In genomic region chr7:126815726-126816222, GRCm38 (mm10) we compare ENCODE assay signal across 32 mouse cellular contexts. TPM values are rescaled to one million over a fixed set of nuclear protein-coding genes. Genes with fewer than 3 reads are reported as not detected.
DNase-seq lines count a peak whose midpoint lies in the region; ATAC-seq and TF ChIP-seq lines count a peak whose summit lies in the region.
"Had no signal": no experiment of that assay in that cellular context is flagged by ENCODE, and none has a peak within 500 bp of the region (broad histone marks: within the 10 kb centered on the region; RNA-seq: fewer than 3 reads in every experiment).

No protein-coding gene starts in this region.

- ATAC-seq in neural tube, embryonic 15.5 days (ENCODE audit: low FRiP score): no peak
- ATAC-seq: forebrain, embryonic 14.5 days; intestine, postnatal 0 days had no signal

- WGBS in neural tube, embryonic 15.5 days: 49% methylated on average over 8 of the region's 8 CpGs

- H3K9ac ChIP-seq in neural tube, embryonic 15.5 days (replicated peaks): no peak overlapping the region
- H3K9ac ChIP-seq: hindbrain, embryonic 12.5 days; hindbrain, embryonic 15.5 days; kidney, embryonic 15.5 days had no signal

- peak; percentile 29 for DNase-seq in adrenal gland, postnatal 14 days
- DNase-seq in adrenal gland, postnatal 4 days (ENCODE audit: low spot score in 2 of 2): no peak
- DNase-seq in gastrocnemius, adult 2 months: no peak
- no peak for DNase-seq in gastrocnemius, postnatal 4 days (ENCODE audit: low spot score in 2 of 2)
- peak; percentile 68 for DNase-seq in 416B (ENCODE audit: low read depth)
- peak; percentile 51 for DNase-seq in adipocyte (ENCODE audit: low spot score)
- DNase-seq in kidney, postnatal 36 days: no peak
- DNase-seq: cerebellum, adult 11 months; cerebellum, adult 8-10 months; cerebellum, postnatal 10 days; gastrocnemius, postnatal 14 days; kidney, adult 8-10 months had no signal

- TF ChIP-seq CTCF in gastrocnemius, adult 2 months (IDR thresholded peaks at IDR 0.05): no peak

- no peaks in the 10 kb centered on the region for H3K9me3 ChIP-seq in neural tube, embryonic 15.5 days (replicated peaks)
- H3K9me3 ChIP-seq: forebrain, embryonic 10.5 days; hindbrain, embryonic 12.5 days; hindbrain, embryonic 15.5 days; kidney, embryonic 15.5 days had no signal

- no peaks in the 10 kb centered on the region for H3K4me1 ChIP-seq in neural tube, embryonic 15.5 days
- H3K4me1 ChIP-seq: hindbrain, embryonic 12.5 days; hindbrain, embryonic 15.5 days; kidney, embryonic 15.5 days had no signal

- H3K4me3 ChIP-seq in gastrocnemius, adult 2 months: no peak overlapping the region
- no peak overlapping the region for H3K4me3 ChIP-seq in neural tube, embryonic 15.5 days (replicated peaks)
- H3K4me3 ChIP-seq: forebrain, embryonic 10.5 days; heart, adult 2 months; hindbrain, embryonic 12.5 days; hindbrain, embryonic 15.5 days; kidney, embryonic 15.5 days had no signal

- H3K27me3 ChIP-seq in neural tube, embryonic 15.5 days (replicated peaks): no peaks in the 10 kb centered on the region
- H3K27me3 ChIP-seq: hindbrain, embryonic 12.5 days; hindbrain, embryonic 15.5 days; kidney, embryonic 15.5 days had no signal

- 0 out of 2 replicates have a peak overlapping the region, but pooled peaks have one; percentile 24 for H3K27ac ChIP-seq in gastrocnemius, adult 2 months
- H3K27ac ChIP-seq in neural tube, embryonic 15.5 days (replicated peaks): no peak overlapping the region
- H3K27ac ChIP-seq: forebrain, embryonic 10.5 days; heart, adult 2 months; hindbrain, embryonic 12.5 days; hindbrain, embryonic 15.5 days; kidney, embryonic 15.5 days had no signal

- intact Hi-C loops in gastrocnemius, adult 2 months (cut with DNase I): no loop called here

- H3K4me2 ChIP-seq in neural tube, embryonic 15.5 days: no peak overlapping the region
- H3K4me2 ChIP-seq: heart, embryonic 11.5 days; hindbrain, embryonic 12.5 days; hindbrain, embryonic 15.5 days; kidney, embryonic 15.5 days had no signal

- no peaks in the 10 kb centered on the region for H3K36me3 ChIP-seq in neural tube, embryonic 15.5 days
- H3K36me3 ChIP-seq: forebrain, embryonic 10.5 days; hindbrain, embryonic 12.5 days; hindbrain, embryonic 15.5 days; kidney, embryonic 15.5 days had no signal

RNA-seq across cellular contexts. Expression of gene 4930451I11Rik, which starts 15.7 kb away (rescaled TPM):
- total RNA-seq in adrenal gland, postnatal 14 days (2021): not detected in 2 replicates
- total RNA-seq in adrenal gland, postnatal 4 days (2021): not detected
- total RNA-seq in gastrocnemius, adult 2 months (2021): not detected
- total RNA-seq in gastrocnemius, postnatal 4 days (2021): not detected
- polyA plus RNA-seq in neural tube, embryonic 15.5 days (2015; fragmentation: Nextera tagmentation; extraction: Ambion mirVana): not detected in 2 replicates
- total RNA-seq: adrenal gland, postnatal 10 days; ES-E14; gastrocnemius, adult 18-20 months; gastrocnemius, postnatal 14 days; heart, adult 2 months; heart, postnatal 25 days; hematopoietic stem cell, adult 5-6 weeks had no signal
- polyA plus RNA-seq: embryonic facial prominence, embryonic 11.5 days; embryonic facial prominence, embryonic 14.5 days; forebrain, embryonic 10.5 days; forebrain, embryonic 14.5 days; gonadal fat pad, adult 2 months; heart, adult 2 months; heart, embryonic 11.5 days; heart, embryonic 14.5 days; heart, postnatal 0 days; hindbrain, embryonic 12.5 days; intestine, embryonic 14.5 days; intestine, postnatal 0 days; kidney, embryonic 15.5 days had no signal

RNA-seq across cellular contexts. Expression of gene Fam57b, which starts 18.3 kb away (rescaled TPM):
- total RNA-seq in adrenal gland, postnatal 14 days (2021): 32.1 and 32.5 TPM in 2 replicates
- 10 to 100 TPM; 16.7 to 18.0 TPM for total RNA-seq in adrenal gland, postnatal 4 days (2021)
- total RNA-seq in gastrocnemius, adult 2 months (2021): 10 to 100 TPM; 61.1 to 64.6 TPM
- 10 to 100 TPM in 1 of 2 experiments, 1 to 10 TPM in 1; 8.4 to 11.2 TPM for total RNA-seq in gastrocnemius, postnatal 4 days (2021)
- 48.2 and 54.4 TPM in 2 replicates for polyA plus RNA-seq in neural tube, embryonic 15.5 days (2015; fragmentation: Nextera tagmentation; extraction: Ambion mirVana)
- total RNA-seq: hematopoietic stem cell, adult 5-6 weeks had no signal

RNA-seq across cellular contexts. Expression of gene Ppp4c, which starts 23.5 kb away (rescaled TPM):
- 94.7 and 109 TPM in 2 replicates for total RNA-seq in adrenal gland, postnatal 14 days (2021)
- 100 to 1,000 TPM; 134 to 142 TPM for total RNA-seq in adrenal gland, postnatal 4 days (2021)
- 10 to 100 TPM; 22.8 to 25.7 TPM for total RNA-seq in gastrocnemius, adult 2 months (2021)
- 10 to 100 TPM; 74.6 to 74.7 TPM for total RNA-seq in gastrocnemius, postnatal 4 days (2021)
- 154 and 188 TPM in 2 replicates for polyA plus RNA-seq in neural tube, embryonic 15.5 days (2015; fragmentation: Nextera tagmentation; extraction: Ambion mirVana)

RNA-seq across cellular contexts. Expression of gene Doc2a, which starts 31.4 kb away (rescaled TPM):
- 0.63 and 0.64 TPM in 2 replicates for total RNA-seq in adrenal gland, postnatal 14 days (2021)
- 1 to 10 TPM; 3.1 to 3.6 TPM for total RNA-seq in adrenal gland, postnatal 4 days (2021)
- total RNA-seq in gastrocnemius, adult 2 months (2021): not detected
- total RNA-seq in gastrocnemius, postnatal 4 days (2021): under 1 TPM; 0.26 to 0.32 TPM
- 36.2 and 39.3 TPM in 2 replicates for polyA plus RNA-seq in neural tube, embryonic 15.5 days (2015; fragmentation: Nextera tagmentation; extraction: Ambion mirVana)
- total RNA-seq: gastrocnemius, adult 18-20 months; gastrocnemius, postnatal 14 days; heart, adult 2 months; heart, postnatal 25 days; hematopoietic stem cell, adult 5-6 weeks had no signal
- polyA plus RNA-seq: gonadal fat pad, adult 2 months; heart, adult 2 months; heart, postnatal 0 days had no signal

RNA-seq across cellular contexts. Expression of gene Tbx6, which starts 34.5 kb away (rescaled TPM):
- 1.2 and 1.5 TPM in 2 replicates for total RNA-seq in adrenal gland, postnatal 14 days (2021)
- under 1 TPM; 0.65 to 0.90 TPM for total RNA-seq in adrenal gland, postnatal 4 days (2021)
- under 1 TPM; 0.42 to 0.48 TPM for total RNA-seq in gastrocnemius, adult 2 months (2021)
- 1 to 10 TPM in 1 of 2 experiments, under 1 TPM in 1; 0.44 to 1.1 TPM for total RNA-seq in gastrocnemius, postnatal 4 days (2021)
- polyA plus RNA-seq in neural tube, embryonic 15.5 days (2015; fragmentation: Nextera tagmentation; extraction: Ambion mirVana): 0.34 and 0.35 TPM in 2 replicates
- total RNA-seq: hematopoietic stem cell, adult 5-6 weeks had no signal
- polyA plus RNA-seq: heart, postnatal 0 days had no signal

Comparison
In these comparisons a context has a peak if more than half of its experiments do, and no peak if none do; other contexts are left out.
1. DNase-seq: peak in adrenal gland, postnatal 14 days (single experiment), 416B (single experiment) and adipocyte (single experiment); none in adrenal gland, postnatal 4 days (0 of 2), gastrocnemius, adult 2 months (single experiment), gastrocnemius, postnatal 4 days (0 of 2) and kidney, postnatal 36 days (0 of 2).